21 mouse cellular contexts compared by ENCODE assay signal in the genomic region with DNA sequence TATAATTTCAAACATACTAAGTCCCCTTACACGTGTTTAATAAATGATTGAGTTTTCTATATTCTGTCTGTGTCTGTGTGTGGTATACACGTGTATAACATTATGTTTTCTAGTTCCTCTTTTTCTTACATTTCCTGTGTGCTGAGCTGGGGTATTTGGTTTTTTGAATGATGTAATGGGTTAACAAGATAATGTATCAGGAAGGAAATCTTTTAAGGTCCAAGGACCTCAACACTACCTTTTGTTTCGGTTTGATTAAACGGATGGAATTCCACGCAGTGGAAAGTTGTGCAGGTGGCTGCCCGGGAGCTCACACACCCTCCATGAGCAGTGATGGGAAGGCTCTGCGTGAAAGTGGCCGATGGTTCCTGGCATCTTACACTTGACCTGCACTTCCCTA. TPM values are rescaled to one million over a fixed set of nuclear protein-coding genes. Genes with fewer than 3 reads are reported as not detected.
DNase-seq lines count a peak whose midpoint lies in the region; TF ChIP-seq lines count a peak whose summit lies in the region.
"Had no signal": no experiment of that assay in that cellular context is flagged by ENCODE, and none has a peak within 500 bp of the region (broad histone marks: within the 10 kb centered on the region; RNA-seq: fewer than 3 reads in every experiment).

No protein-coding gene starts in this region.

- H3K4me1 ChIP-seq in bone marrow, adult 2 months (ENCODE audit: control insufficient read depth, insufficient read depth, low read length), result no peaks in the 10 kb centered on the region; the same call in 1 of the 2 replicates
- peaks cover 12% of the 10 kb centered on the region for H3K4me1 ChIP-seq in megakaryocyte, embryonic 14.5 days
- H3K4me1 ChIP-seq: embryonic facial prominence, embryonic 10.5 days; heart, embryonic 15.5 days; limb, embryonic 15.5 days; midbrain, embryonic 12.5 days had no signal

- 2% methylated on average over 8 of the region's 8 CpGs for WGBS in bone marrow, adult 2 months

- no peak for TF ChIP-seq CTCF in bone marrow, adult 2 months (IDR thresholded peaks at IDR 0.05; ENCODE audit: control insufficient read depth, insufficient read depth, low read length)

- no peaks in the 10 kb centered on the region for H3K36me3 ChIP-seq in megakaryocyte, embryonic 14.5 days (replicated peaks; ENCODE audit: low read length)
- H3K36me3 ChIP-seq: embryonic facial prominence, embryonic 10.5 days; heart, embryonic 15.5 days; limb, embryonic 15.5 days; midbrain, embryonic 12.5 days had no signal

- no peaks in the 10 kb centered on the region for H3K9me3 ChIP-seq in megakaryocyte, embryonic 14.5 days
- H3K9me3 ChIP-seq: embryonic facial prominence, embryonic 10.5 days; heart, embryonic 15.5 days; limb, embryonic 15.5 days; midbrain, embryonic 12.5 days had no signal

- H3K27ac ChIP-seq in bone marrow, adult 2 months (ENCODE audit: control insufficient read depth, insufficient read depth, low read depth, low read length, poor library complexity), result no peak overlapping the region
- H3K27ac ChIP-seq: embryonic facial prominence, embryonic 10.5 days; heart, embryonic 15.5 days; limb, embryonic 15.5 days; midbrain, embryonic 12.5 days had no signal

- H3K27me3 ChIP-seq in megakaryocyte, embryonic 14.5 days (replicated peaks), result peaks cover 6% of the 10 kb centered on the region
- H3K27me3 ChIP-seq: heart, embryonic 15.5 days; limb, embryonic 15.5 days; midbrain, embryonic 12.5 days had no signal

- peak overlapping the region; percentile 48 for H3K4me3 ChIP-seq in bone marrow, adult 2 months (replicated peaks; ENCODE audit: control insufficient read depth, low read depth, low read length)
- peak overlapping the region; percentile 83 for H3K4me3 ChIP-seq in megakaryocyte, embryonic 14.5 days (replicated peaks)
- H3K4me3 ChIP-seq: embryonic facial prominence, embryonic 10.5 days; erythroblast, embryonic 14.5 days; heart, embryonic 15.5 days; limb, embryonic 15.5 days; midbrain, embryonic 12.5 days had no signal

- TF ChIP-seq POLR2A in bone marrow, adult 2 months (IDR thresholded peaks at IDR 0.05; ENCODE audit: borderline replicate concordance, control insufficient read depth, low read depth, low read length), result no peak

- peak; percentile 27 to 42 for DNase-seq in spleen, postnatal 36 days (ENCODE audit: low spot score in 2 of 2)
- no peak for DNase-seq in spleen, postnatal 4 days (ENCODE audit: low spot score in 2 of 2)
- DNase-seq in c-Kit-positive CD71-positive TER-119-positive erythroid progenitor cells, embryonic 14.5 days (ENCODE audit: low spot score), result no peak
- DNase-seq in adrenal gland, postnatal 10 days, result no peak
- DNase-seq in heart, postnatal 4 days, result no peak
- DNase-seq in left cerebral cortex, adult 8-10 months (ENCODE audit: low spot score in 2 of 2), result no peak
- DNase-seq: cerebellum, adult 11 months; cerebellum, postnatal 25 days; liver, postnatal 0 days had no signal

RNA-seq across cellular contexts. Expression of a gene that starts 31.5 kb away (rescaled TPM):
- 2.9 and 3.4 TPM in 2 replicates for polyA plus RNA-seq in bone marrow, adult 2 months (2011; ENCODE audit: insufficient read depth, insufficient read length, low replicate concordance, missing spikeins)
- not detected in 2 replicates for polyA plus RNA-seq in megakaryocyte, embryonic 14.5 days (2012; ENCODE audit: insufficient read depth, low replicate concordance)
- 1 to 10 TPM; 2.8 to 5.5 TPM for total RNA-seq in adrenal gland, postnatal 10 days (2021)
- total RNA-seq in heart, postnatal 4 days (2021), result 1 to 10 TPM; 2.2 to 2.7 TPM
- 1 to 10 TPM; 4.1 to 5.2 (median 4.4) TPM for total RNA-seq in left cerebral cortex, adult 8-10 months (2022)
- polyA plus RNA-seq: erythroblast, embryonic 14.5 days had no signal

RNA-seq across cellular contexts. Expression of a gene that starts 31.6 kb away (rescaled TPM):
- 1.7 and 4.8 TPM in 2 replicates for polyA plus RNA-seq in bone marrow, adult 2 months (2011; ENCODE audit: insufficient read depth, insufficient read length, low replicate concordance, missing spikeins)
- polyA plus RNA-seq in megakaryocyte, embryonic 14.5 days (2012; ENCODE audit: insufficient read depth, low replicate concordance), result 7.8 TPM in 1 of 2 replicates, not detected in the other
- 1 to 10 TPM; 3.0 to 3.8 TPM for total RNA-seq in adrenal gland, postnatal 10 days (2021)
- 1 to 10 TPM; 1.6 to 2.0 TPM for total RNA-seq in heart, postnatal 4 days (2021)
- 10 to 100 TPM; 12.1 to 12.7 (median 12.4) TPM for total RNA-seq in left cerebral cortex, adult 8-10 months (2022)

RNA-seq across cellular contexts. Expression of a gene that starts 48.4 kb away (rescaled TPM):
- not detected in 2 replicates for polyA plus RNA-seq in bone marrow, adult 2 months (2011; ENCODE audit: insufficient read depth, insufficient read length, low replicate concordance, missing spikeins)
- not detected in 2 replicates for polyA plus RNA-seq in megakaryocyte, embryonic 14.5 days (2012; ENCODE audit: insufficient read depth, low replicate concordance)
- not detected for total RNA-seq in adrenal gland, postnatal 10 days (2021)
- total RNA-seq in heart, postnatal 4 days (2021), result not detected
- under 1 TPM in 3 of 4 experiments, not detected in 1; 0.11 to 0.54 (median 0.12) TPM for total RNA-seq in left cerebral cortex, adult 8-10 months (2022)
- polyA plus RNA-seq: erythroblast, embryonic 14.5 days; forebrain, embryonic 14.5 days; gonadal fat pad, adult 2 months; heart, embryonic 15.5 days; hindbrain, embryonic 11.5 days; kidney, embryonic 14.5 days; limb, embryonic 15.5 days; liver, postnatal 0 days; midbrain, embryonic 12.5 days; Patski had no signal

Comparison
In these comparisons a context has a peak if more than half of its experiments do, and no peak if none do; other contexts are left out.
1. DNase-seq: peak in spleen, postnatal 36 days (2 of 2); none in spleen, postnatal 4 days (0 of 2), c-Kit-positive CD71-positive TER-119-positive erythroid progenitor cells, embryonic 14.5 days (single experiment), adrenal gland, postnatal 10 days (single experiment), heart, postnatal 4 days (single experiment) and left cerebral cortex, adult 8-10 months (0 of 2).